Mouse (Mus musculus): ENCODE results near the gene Hsd3b7. TPM values are rescaled to one million over a fixed set of nuclear protein-coding genes. Genes with fewer than 3 reads are reported as not detected.

Gene Hsd3b7
- polyA plus RNA-seq, 1 experiment from 2014 or later = 12.1 TPM

DNA sequence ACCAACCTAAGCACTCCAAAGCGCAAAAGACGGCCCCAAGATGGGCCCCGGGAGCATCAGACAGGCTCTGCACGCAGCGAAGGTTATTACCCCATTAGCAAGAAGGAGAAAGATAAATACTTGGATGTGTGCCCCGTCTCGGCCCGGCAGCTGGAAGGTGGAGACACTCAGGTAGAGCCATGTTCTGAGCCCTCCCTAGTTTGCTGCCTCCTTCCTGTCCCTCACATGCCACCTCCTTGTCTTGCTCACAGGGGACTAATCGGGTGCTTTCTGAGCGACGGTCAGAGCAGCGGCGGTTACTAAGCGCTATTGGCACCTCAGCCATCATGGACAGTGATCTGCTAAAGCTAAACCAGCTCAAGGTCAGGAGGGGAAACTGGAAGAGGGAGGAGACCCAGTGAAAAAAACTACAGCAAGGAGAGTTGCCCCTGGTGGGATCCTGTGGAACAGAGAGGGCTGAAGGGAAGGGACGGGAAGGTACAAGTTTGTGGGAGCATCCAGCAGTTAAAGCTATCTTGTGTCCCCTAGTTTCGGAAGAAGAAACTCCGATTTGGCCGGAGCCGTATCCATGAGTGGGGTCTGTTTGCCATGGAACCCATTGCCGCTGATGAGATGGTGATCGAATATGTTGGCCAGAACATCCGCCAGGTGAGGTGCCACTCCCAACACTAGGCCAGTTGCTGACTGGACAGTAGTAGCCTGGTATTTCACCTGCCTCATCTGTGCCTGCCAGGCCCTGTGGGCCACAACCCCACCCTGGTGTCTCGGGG is 3.1 kb upstream of the Hsd3b7 start:
- H3K4me3 ChIP-seq (ENCODE audit: low read length) = no peak overlapping the region
- WGBS = 95% methylated on average over 23 of the region's 23 CpGs
- no peak overlapping the region for H3K9ac ChIP-seq (ENCODE audit: low read depth, low read length)
- peaks cover 52% of the 10 kb centered on the region for H3K36me3 ChIP-seq (ENCODE audit: control insufficient read depth, insufficient read depth, low read length)
- H3K4me1 ChIP-seq (ENCODE audit: control insufficient read depth, insufficient read depth, low read depth, low read length) = peaks cover 6% of the 10 kb centered on the region; the same call in 1 of the 2 replicates
- no peaks in the 10 kb centered on the region for H3K9me3 ChIP-seq (ENCODE audit: control insufficient read depth, low read length)
- no peak overlapping the region for H3K27ac ChIP-seq (ENCODE audit: low read depth, low read length)
- H3K4me2 ChIP-seq (ENCODE audit: low read length) = no peak overlapping the region
- H3K27me3 ChIP-seq (replicated peaks; ENCODE audit: control insufficient read depth, insufficient read depth, low read length) = no peaks in the 10 kb centered on the region
- ATAC-seq = no peak

DNA sequence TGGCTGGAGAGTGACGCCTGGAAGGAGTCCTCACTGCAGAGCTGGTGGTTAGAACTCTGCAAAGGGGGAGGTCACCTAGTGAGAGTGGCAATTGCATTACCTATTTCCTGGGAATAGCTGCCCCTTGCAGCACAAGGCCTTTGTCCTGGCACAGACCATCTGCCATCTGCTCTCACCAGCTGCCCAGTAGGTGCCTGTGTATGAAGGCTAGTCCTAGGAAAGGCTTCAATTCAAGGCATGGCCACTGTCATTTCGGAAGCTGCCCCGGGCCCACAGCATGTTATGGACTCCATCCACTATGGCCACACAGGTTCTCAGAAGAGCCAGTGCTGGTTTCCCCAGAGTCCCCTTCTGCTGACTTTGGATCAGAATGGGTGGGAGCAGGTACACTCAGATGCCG is 1.8 kb upstream of the Hsd3b7 start:
- Histone ChIP-seq H3K4me3 (ENCODE audit: low read length) (no peak overlapping the region), H3K27me3 (replicated peaks; ENCODE audit: control insufficient read depth, insufficient read depth, low read length) (no peaks in the 10 kb centered on the region), H3K36me3 (ENCODE audit: control insufficient read depth, insufficient read depth, low read length) (peaks cover 46% of the 10 kb centered on the region), H3K9me3 (ENCODE audit: control insufficient read depth, low read length) (no peaks in the 10 kb centered on the region), H3K9ac (ENCODE audit: low read depth, low read length) (no peak overlapping the region), H3K27ac (ENCODE audit: low read depth, low read length) (no peak overlapping the region), H3K4me2 (ENCODE audit: low read length) (no peak overlapping the region), H3K4me1 (ENCODE audit: control insufficient read depth, insufficient read depth, low read depth, low read length) (peaks cover 6% of the 10 kb centered on the region; the same call in 1 of the 2 replicates)
- no peak for ATAC-seq
- WGBS = 85% methylated on average over 4 of the region's 4 CpGs

DNA sequence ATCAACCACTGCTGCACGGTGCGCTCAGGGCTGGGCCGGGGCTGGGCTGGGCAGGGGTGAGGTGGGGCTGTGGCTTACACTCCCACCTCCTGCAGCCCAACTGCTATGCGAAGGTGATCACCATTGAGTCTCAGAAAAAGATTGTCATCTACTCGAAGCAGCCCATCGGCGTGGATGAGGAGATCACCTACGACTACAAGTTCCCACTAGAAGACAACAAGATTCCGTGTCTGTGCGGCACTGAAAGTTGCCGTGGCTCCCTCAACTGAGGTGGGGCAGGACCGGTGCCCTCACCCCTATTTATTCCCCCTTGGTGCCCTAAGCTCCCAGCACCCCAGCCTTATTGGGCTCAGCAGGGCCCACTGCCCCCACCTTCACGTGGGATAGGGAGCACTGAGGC is 1.2 kb upstream of the Hsd3b7 start:
- Histone ChIP-seq H3K36me3 (ENCODE audit: control insufficient read depth, insufficient read depth, low read length) (peaks cover 44% of the 10 kb centered on the region), H3K4me1 (ENCODE audit: control insufficient read depth, insufficient read depth, low read depth, low read length) (peaks cover 6% of the 10 kb centered on the region; the same call in 1 of the 2 replicates)

DNA sequence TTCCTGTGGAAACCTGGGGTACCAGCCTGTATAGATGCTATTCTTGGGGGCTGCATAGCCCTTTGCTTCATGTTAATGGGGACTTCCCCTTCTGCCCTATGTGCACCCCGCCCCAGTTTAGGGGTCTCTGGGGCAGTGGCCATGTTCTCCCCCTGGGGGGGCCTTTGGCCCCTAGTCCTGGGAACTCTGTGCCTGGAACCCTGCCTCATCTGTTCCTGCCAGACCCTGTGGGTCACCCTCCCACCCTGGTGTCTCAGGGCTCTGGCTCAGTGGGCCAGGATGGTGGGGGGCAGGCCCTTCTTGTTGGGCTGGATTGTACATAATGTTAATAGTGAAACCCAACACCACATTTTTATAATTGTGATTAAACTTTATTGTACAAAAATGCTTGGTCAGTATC is 666 bp upstream of the Hsd3b7 start:
- 88% methylated on average over 1 of the region's 1 CpGs for WGBS
- Histone ChIP-seq H3K27me3 (replicated peaks; ENCODE audit: control insufficient read depth, insufficient read depth, low read length) (no peaks in the 10 kb centered on the region), H3K36me3 (ENCODE audit: control insufficient read depth, insufficient read depth, low read length) (peaks cover 47% of the 10 kb centered on the region), H3K27ac (ENCODE audit: low read depth, low read length) (peak overlapping the region; percentile 23; the same call in 1 of the 2 replicates), H3K4me1 (ENCODE audit: control insufficient read depth, insufficient read depth, low read depth, low read length) (peaks cover 6% of the 10 kb centered on the region; the same call in 1 of the 2 replicates), H3K9me3 (ENCODE audit: control insufficient read depth, low read length) (no peaks in the 10 kb centered on the region), H3K4me2 (ENCODE audit: low read length) (no peak overlapping the region), H3K9ac (ENCODE audit: low read depth, low read length) (no peak overlapping the region), H3K4me3 (ENCODE audit: low read length) (no peak overlapping the region)
- no peak for ATAC-seq

More for the DNA sequence above, 1.2 kb upstream of the Hsd3b7 start:
- Histone ChIP-seq H3K9ac (ENCODE audit: low read depth, low read length) (no peak overlapping the region), H3K27me3 (replicated peaks; ENCODE audit: control insufficient read depth, insufficient read depth, low read length) (no peaks in the 10 kb centered on the region), H3K27ac (ENCODE audit: low read depth, low read length) (no peak overlapping the region), H3K9me3 (ENCODE audit: control insufficient read depth, low read length) (no peaks in the 10 kb centered on the region), H3K4me2 (ENCODE audit: low read length) (no peak overlapping the region), H3K4me3 (ENCODE audit: low read length) (no peak overlapping the region)
- 90% methylated on average over 12 of the region's 13 CpGs for WGBS
- ATAC-seq = no peak

DNA sequence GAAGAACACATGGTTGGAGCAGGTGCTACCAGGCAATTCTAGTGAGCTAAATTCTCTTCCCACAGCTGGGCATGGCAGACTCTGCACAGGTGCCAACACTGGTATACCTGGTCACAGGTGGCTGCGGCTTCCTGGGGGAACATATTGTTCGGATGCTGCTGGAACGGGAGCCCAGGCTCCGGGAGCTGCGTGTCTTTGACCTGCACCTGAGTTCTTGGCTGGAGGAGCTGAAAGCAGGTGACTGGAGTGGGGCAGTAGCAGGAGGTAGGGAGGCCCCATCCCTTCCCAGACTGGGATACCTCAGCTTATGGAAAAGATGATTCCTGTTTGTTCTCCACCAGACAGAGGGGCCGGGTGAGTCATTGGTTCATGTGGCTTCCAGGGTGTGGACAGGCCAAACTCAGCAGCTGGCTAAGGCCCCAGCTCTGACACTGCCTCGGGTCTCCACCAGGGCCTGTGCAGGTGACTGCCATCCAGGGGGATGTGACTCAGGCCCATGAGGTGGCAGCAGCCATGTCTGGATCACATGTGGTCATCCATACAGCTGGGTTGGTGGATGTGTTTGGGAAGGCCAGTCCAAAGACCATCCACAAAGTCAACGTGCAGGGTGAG is 712 bp downstream of the Hsd3b7 start:
- no peaks in the 10 kb centered on the region for H3K27me3 ChIP-seq (replicated peaks; ENCODE audit: control insufficient read depth, insufficient read depth, low read length)
- peak overlapping the region; percentile 24 for H3K4me2 ChIP-seq (ENCODE audit: low read length)
- no peaks in the 10 kb centered on the region for H3K9me3 ChIP-seq (ENCODE audit: control insufficient read depth, low read length)
- 0 out of 2 replicates have a peak overlapping the region, but pooled peaks have one; percentile 27 for H3K9ac ChIP-seq (ENCODE audit: low read depth, low read length)
- H3K27ac ChIP-seq (ENCODE audit: low read depth, low read length) = no peak overlapping the region
- H3K4me3 ChIP-seq (ENCODE audit: low read length) = no peak overlapping the region
- peaks cover 6% of the 10 kb centered on the region; the same call in 1 of the 2 replicates for H3K4me1 ChIP-seq (ENCODE audit: control insufficient read depth, insufficient read depth, low read depth, low read length)
- H3K36me3 ChIP-seq (ENCODE audit: control insufficient read depth, insufficient read depth, low read length) = peaks cover 41% of the 10 kb centered on the region
- WGBS = 87% methylated on average over 8 of the region's 8 CpGs
- no peak for ATAC-seq

DNA sequence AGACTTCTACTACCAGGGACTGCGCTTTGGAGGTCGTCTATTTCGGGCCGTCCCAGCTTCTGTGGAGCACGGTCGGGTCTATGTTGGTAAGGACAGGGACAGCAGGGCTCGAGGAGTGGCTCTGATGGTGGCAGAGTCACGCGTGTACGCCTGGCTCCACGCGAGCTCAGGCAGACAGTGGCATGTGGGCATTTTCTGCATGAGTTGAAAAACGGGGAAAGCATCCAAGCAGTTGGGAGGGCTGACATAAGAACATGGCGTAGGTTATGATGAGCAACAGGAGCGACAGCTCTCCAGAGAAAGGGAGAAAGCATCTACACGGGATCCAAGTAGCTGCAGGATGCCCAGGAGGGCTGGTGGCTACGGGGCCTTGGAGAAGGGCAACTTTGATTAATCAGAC is 1.9 kb downstream of the Hsd3b7 start:
- Histone ChIP-seq H3K36me3 (ENCODE audit: control insufficient read depth, insufficient read depth, low read length) (peaks cover 35% of the 10 kb centered on the region), H3K9ac (ENCODE audit: low read depth, low read length) (no peak overlapping the region), H3K27ac (ENCODE audit: low read depth, low read length) (no peak overlapping the region), H3K4me3 (ENCODE audit: low read length) (no peak overlapping the region), H3K4me1 (ENCODE audit: control insufficient read depth, insufficient read depth, low read depth, low read length) (peaks cover 6% of the 10 kb centered on the region; the same call in 1 of the 2 replicates), H3K4me2 (ENCODE audit: low read length) (no peak overlapping the region), H3K9me3 (ENCODE audit: control insufficient read depth, low read length) (no peaks in the 10 kb centered on the region), H3K27me3 (replicated peaks; ENCODE audit: control insufficient read depth, insufficient read depth, low read length) (no peaks in the 10 kb centered on the region)
- no peak for ATAC-seq
- WGBS = 90% methylated on average over 17 of the region's 17 CpGs

DNA sequence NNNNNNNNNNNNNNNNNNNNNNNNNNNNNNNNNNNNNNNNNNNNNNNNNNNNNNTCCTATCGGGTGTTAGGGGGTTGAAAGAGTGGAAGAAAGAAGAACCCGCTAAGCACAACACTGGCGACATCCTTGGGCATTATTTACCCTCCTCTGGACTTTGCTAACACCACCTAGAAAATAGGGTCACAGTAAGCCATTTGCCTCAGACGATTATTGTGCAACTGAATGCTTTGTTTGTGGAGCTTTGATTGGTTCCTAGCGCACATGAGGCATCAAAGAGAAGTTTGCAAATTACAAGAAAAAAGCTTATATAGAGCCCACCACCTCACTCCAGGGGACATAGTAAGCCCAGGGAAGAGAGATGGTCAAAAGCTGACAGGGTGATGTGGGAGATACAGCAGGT is 8.4 kb downstream of the Hsd3b7 start:
- Histone ChIP-seq H3K9me3 (ENCODE audit: control insufficient read depth, low read length) (no peaks in the 10 kb centered on the region), H3K4me2 (ENCODE audit: low read length) (no peak overlapping the region), H3K9ac (ENCODE audit: low read depth, low read length) (no peak overlapping the region), H3K4me3 (ENCODE audit: low read length) (no peak overlapping the region), H3K4me1 (ENCODE audit: control insufficient read depth, insufficient read depth, low read depth, low read length) (no peaks in the 10 kb centered on the region), H3K36me3 (ENCODE audit: control insufficient read depth, insufficient read depth, low read length) (peaks cover 29% of the 10 kb centered on the region), H3K27me3 (replicated peaks; ENCODE audit: control insufficient read depth, insufficient read depth, low read length) (no peaks in the 10 kb centered on the region), H3K27ac (ENCODE audit: low read depth, low read length) (no peak overlapping the region)
- 78% methylated on average over 5 of the region's 5 CpGs for WGBS
- no peak for ATAC-seq

DNA sequence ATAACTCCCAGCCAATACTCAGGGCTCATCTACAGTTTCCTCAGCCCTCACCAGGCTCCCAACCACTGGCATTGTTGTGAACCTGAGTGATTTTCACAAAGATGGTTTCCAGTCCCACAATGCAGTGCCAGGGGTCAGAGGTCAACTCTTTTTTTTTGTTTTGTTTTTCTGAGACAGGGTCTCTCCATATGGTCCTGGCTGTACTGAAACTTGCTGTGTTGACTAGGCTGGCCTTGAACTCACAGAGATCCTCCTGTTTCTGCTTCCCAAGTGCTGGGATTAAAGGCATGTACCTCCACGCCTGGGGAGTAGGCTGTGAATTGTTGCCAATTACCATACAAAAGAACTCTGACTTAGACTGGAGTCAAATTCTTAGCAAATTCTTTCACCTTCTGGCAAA is 9.4 kb downstream of the Hsd3b7 start:
- no peak overlapping the region for H3K4me3 ChIP-seq (ENCODE audit: low read length)
- H3K27me3 ChIP-seq (replicated peaks; ENCODE audit: control insufficient read depth, insufficient read depth, low read length) = no peaks in the 10 kb centered on the region
- 74% methylated on average over 1 of the region's 1 CpGs for WGBS
- no peak overlapping the region for H3K9ac ChIP-seq (ENCODE audit: low read depth, low read length)
- no peaks in the 10 kb centered on the region for H3K9me3 ChIP-seq (ENCODE audit: control insufficient read depth, low read length)
- no peak overlapping the region for H3K27ac ChIP-seq (ENCODE audit: low read depth, low read length)
- H3K4me1 ChIP-seq (ENCODE audit: control insufficient read depth, insufficient read depth, low read depth, low read length) = no peaks in the 10 kb centered on the region
- no peak for ATAC-seq
- peaks cover 35% of the 10 kb centered on the region for H3K36me3 ChIP-seq (ENCODE audit: control insufficient read depth, insufficient read depth, low read length)
- H3K4me2 ChIP-seq (ENCODE audit: low read length) = no peak overlapping the region

DNA sequence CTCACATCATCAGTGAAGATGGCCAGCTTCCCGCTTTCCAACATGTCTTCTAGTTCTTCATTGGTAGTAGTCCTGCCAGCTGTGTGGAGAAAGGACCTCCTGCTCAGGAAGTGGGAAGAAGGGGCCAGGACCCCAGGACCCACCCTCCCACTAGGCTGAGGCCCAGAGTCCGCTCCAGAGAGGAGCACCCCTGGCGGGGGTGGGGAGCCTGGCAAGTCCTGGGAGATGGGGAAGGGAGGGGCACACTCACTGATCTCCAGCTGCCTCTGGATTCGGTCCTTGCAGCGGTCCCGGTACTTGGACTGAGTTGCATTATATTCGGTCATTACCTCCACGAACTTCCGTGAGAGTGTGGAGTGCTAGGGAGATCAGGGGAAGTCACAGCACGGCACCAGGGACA is 10.2 kb downstream of the Hsd3b7 start:
- Histone ChIP-seq H3K4me1 (ENCODE audit: control insufficient read depth, insufficient read depth, low read depth, low read length) (no peaks in the 10 kb centered on the region), H3K9ac (ENCODE audit: low read depth, low read length) (no peak overlapping the region), H3K9me3 (ENCODE audit: control insufficient read depth, low read length) (no peaks in the 10 kb centered on the region), H3K4me2 (ENCODE audit: low read length) (no peak overlapping the region), H3K27ac (ENCODE audit: low read depth, low read length) (no peak overlapping the region), H3K4me3 (ENCODE audit: low read length) (no peak overlapping the region), H3K27me3 (replicated peaks; ENCODE audit: control insufficient read depth, insufficient read depth, low read length) (no peaks in the 10 kb centered on the region), H3K36me3 (ENCODE audit: control insufficient read depth, insufficient read depth, low read length) (peaks cover 35% of the 10 kb centered on the region)
- no peak for ATAC-seq
- WGBS = 70% methylated on average over 10 of the region's 10 CpGs

Data from hindbrain, embryonic 16.5 days (tissue).